Mouse (Mus musculus): ENCODE measurements around the gene Resf1. TPM values are rescaled to one million over a fixed set of nuclear protein-coding genes. Genes with fewer than 3 reads are reported as not detected.
"Not testable (repeated sequence)": the region's sequence is repeated elsewhere in the genome, so short reads cannot be mapped to it uniquely, and the experiment has no call there.

Resf1 gene
- polyA plus RNA-seq, 1 experiment from 2014 or later: 26.7 TPM

GRCm38 (mm10) chr6:149357155-149357554 lies 47.9 kb downstream of the Resf1 start:
- Histone ChIP-seq H3K9ac (ENCODE audit: low read depth, low read length) (no peak overlapping the region), H3K4me2 (ENCODE audit: low read length) (no peak overlapping the region), H3K4me3 (ENCODE audit: low read depth, low read length) (no peak overlapping the region), H3K9me3 (replicated peaks; ENCODE audit: control insufficient read depth, low read length, poor library complexity, severe bottlenecking) (no peaks in the 10 kb centered on the region; the same call in 1 of the 2 replicates), H3K27me3 (ENCODE audit: control insufficient read depth, insufficient read depth, low read depth, low read length) (no peaks in the 10 kb centered on the region), H3K27ac (ENCODE audit: low read length) (no peak overlapping the region), H3K4me1 (ENCODE audit: control insufficient read depth, insufficient read depth, low read length) (no peaks in the 10 kb centered on the region), H3K36me3 (ENCODE audit: control insufficient read depth, insufficient read depth, low read length) (no peaks in the 10 kb centered on the region)
- no peak for ATAC-seq

DNA sequence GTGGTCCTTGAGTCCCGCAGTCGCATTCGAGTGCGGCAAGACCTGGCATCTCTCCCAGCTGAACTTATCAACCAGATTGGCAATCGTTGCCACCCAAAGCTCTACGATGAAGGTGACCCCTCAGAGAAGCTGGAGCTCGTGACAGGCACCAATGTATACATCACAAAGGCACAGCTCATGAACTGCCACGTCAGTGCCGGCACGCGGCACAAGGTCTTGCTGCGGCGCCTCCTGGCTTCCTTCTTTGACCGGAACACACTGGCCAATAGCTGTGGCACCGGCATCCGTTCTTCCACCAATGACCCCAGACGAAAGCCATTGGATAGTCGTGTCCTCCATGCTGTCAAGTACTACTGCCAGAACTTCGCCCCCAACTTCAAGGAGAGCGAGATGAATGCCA lies 53.3 kb downstream of the Resf1 start:
- not testable (repeated sequence) for H3K4me1 ChIP-seq (ENCODE audit: control insufficient read depth, insufficient read depth, low read length); H3K9me3 ChIP-seq (replicated peaks; ENCODE audit: control insufficient read depth, low read length, poor library complexity, severe bottlenecking); H3K36me3 ChIP-seq (ENCODE audit: control insufficient read depth, insufficient read depth, low read length); H3K4me2 ChIP-seq (ENCODE audit: low read length); H3K4me3 ChIP-seq (ENCODE audit: low read depth, low read length); H3K27ac ChIP-seq (ENCODE audit: low read length); H3K27me3 ChIP-seq (ENCODE audit: control insufficient read depth, insufficient read depth, low read depth, low read length); H3K9ac ChIP-seq (ENCODE audit: low read depth, low read length); ATAC-seq
- 96% methylated on average over 18 of the region's 20 CpGs for WGBS

GRCm38 (mm10) chr6:149365975-149366374 lies 56.8 kb downstream of the Resf1 start:
- H3K9ac ChIP-seq (ENCODE audit: low read depth, low read length); H3K9me3 ChIP-seq (replicated peaks; ENCODE audit: control insufficient read depth, low read length, poor library complexity, severe bottlenecking); H3K4me3 ChIP-seq (ENCODE audit: low read depth, low read length); H3K4me1 ChIP-seq (ENCODE audit: control insufficient read depth, insufficient read depth, low read length); H3K4me2 ChIP-seq (ENCODE audit: low read length); H3K36me3 ChIP-seq (ENCODE audit: control insufficient read depth, insufficient read depth, low read length); H3K27me3 ChIP-seq (ENCODE audit: control insufficient read depth, insufficient read depth, low read depth, low read length); H3K27ac ChIP-seq (ENCODE audit: low read length); ATAC-seq: not testable (repeated sequence)
- WGBS: 94% methylated on average over 2 of the region's 2 CpGs

- Histone ChIP-seq H3K27me3 (ENCODE audit: control insufficient read depth, insufficient read depth, low read depth, low read length) (no peaks in the 10 kb centered on the region), H3K4me3 (ENCODE audit: low read depth, low read length) (no peak overlapping the region), H3K36me3 (ENCODE audit: control insufficient read depth, insufficient read depth, low read length) (no peaks in the 10 kb centered on the region), H3K9ac (ENCODE audit: low read depth, low read length) (no peak overlapping the region), H3K4me1 (ENCODE audit: control insufficient read depth, insufficient read depth, low read length) (no peaks in the 10 kb centered on the region), H3K27ac (ENCODE audit: low read length) (no peak overlapping the region), H3K9me3 (replicated peaks; ENCODE audit: control insufficient read depth, low read length, poor library complexity, severe bottlenecking) (no peaks in the 10 kb centered on the region), H3K4me2 (ENCODE audit: low read length) (no peak overlapping the region)
- 92% methylated on average over 2 of the region's 2 CpGs for WGBS
- ATAC-seq: no peak
Observed at GRCm38 (mm10) chr6:149366403-149366802, 57.2 kb downstream of the Resf1 start.

DNA sequence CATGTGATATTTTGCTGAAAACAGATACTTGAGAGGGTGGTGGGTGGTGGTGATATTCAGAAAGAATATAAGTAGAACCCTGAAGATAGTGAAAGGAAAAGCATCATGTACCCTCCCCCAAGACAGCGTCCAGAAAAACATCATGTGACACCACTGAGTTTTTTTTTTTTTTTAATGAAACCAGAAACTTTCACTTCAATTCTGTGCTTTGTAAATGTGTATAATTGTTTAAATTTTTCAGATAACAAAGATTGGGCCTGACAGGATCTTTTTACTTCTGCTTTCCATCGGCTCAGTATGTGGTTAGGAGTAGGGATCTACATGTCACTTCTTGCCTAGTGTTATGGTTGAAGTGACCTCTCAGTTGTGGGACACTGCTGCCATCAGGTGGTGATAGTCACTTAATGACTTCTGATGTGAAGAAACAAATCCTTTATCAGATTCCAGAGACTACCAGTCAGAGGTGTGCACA lies 65.8 kb downstream of the Resf1 start:
- H3K27ac ChIP-seq (ENCODE audit: low read length): no peak overlapping the region
- H3K9me3 ChIP-seq (replicated peaks; ENCODE audit: control insufficient read depth, low read length, poor library complexity, severe bottlenecking): no peaks in the 10 kb centered on the region
- ATAC-seq: no peak
- H3K36me3 ChIP-seq (ENCODE audit: control insufficient read depth, insufficient read depth, low read length): no peaks in the 10 kb centered on the region
- H3K4me3 ChIP-seq (ENCODE audit: low read depth, low read length): no peak overlapping the region
- WGBS: 69% methylated on average over 2 of the region's 2 CpGs
- no peak overlapping the region for H3K4me2 ChIP-seq (ENCODE audit: low read length)
- H3K9ac ChIP-seq (ENCODE audit: low read depth, low read length): no peak overlapping the region
- no peaks in the 10 kb centered on the region for H3K27me3 ChIP-seq (ENCODE audit: control insufficient read depth, insufficient read depth, low read depth, low read length)
- H3K4me1 ChIP-seq (ENCODE audit: control insufficient read depth, insufficient read depth, low read length): no peaks in the 10 kb centered on the region

GRCm38 (mm10) chr6:149383531-149383930 lies 74.3 kb downstream of the Resf1 start:
- Histone ChIP-seq H3K27ac (ENCODE audit: low read length) (no peak overlapping the region), H3K36me3 (ENCODE audit: control insufficient read depth, insufficient read depth, low read length) (no peaks in the 10 kb centered on the region), H3K27me3 (ENCODE audit: control insufficient read depth, insufficient read depth, low read depth, low read length) (no peaks in the 10 kb centered on the region), H3K9ac (ENCODE audit: low read depth, low read length) (no peak overlapping the region), H3K4me1 (ENCODE audit: control insufficient read depth, insufficient read depth, low read length) (no peaks in the 10 kb centered on the region), H3K4me3 (ENCODE audit: low read depth, low read length) (no peak overlapping the region), H3K4me2 (ENCODE audit: low read length) (no peak overlapping the region), H3K9me3 (replicated peaks; ENCODE audit: control insufficient read depth, low read length, poor library complexity, severe bottlenecking) (no peaks in the 10 kb centered on the region)
- no peak for ATAC-seq
- 87% methylated on average over 2 of the region's 2 CpGs for WGBS

Other genes starting within 250 kb of the Resf1 start
- 14.2 and 15.1 TPM in 2 replicates for gene Dennd5b, start 207.7 kb upstream of the Resf1 start, polyA plus RNA-seq (2015; fragmentation: Nextera tagmentation; extraction: Ambion mirVana)
- not detected in 2 replicates for gene Gm10203, start 179.2 kb upstream of the Resf1 start, polyA plus RNA-seq (2015; fragmentation: Nextera tagmentation; extraction: Ambion mirVana)
- 5.7 and 7.9 TPM in 2 replicates for gene Etfbkmt, start 169.6 kb upstream of the Resf1 start, polyA plus RNA-seq (2015; fragmentation: Nextera tagmentation; extraction: Ambion mirVana)
- 110 and 112 TPM in 2 replicates for gene Amn1, start 120.7 kb upstream of the Resf1 start, polyA plus RNA-seq (2015; fragmentation: Nextera tagmentation; extraction: Ambion mirVana)
- gene Bicd1, start 99.5 kb downstream of the Resf1 start, polyA plus RNA-seq (2015; fragmentation: Nextera tagmentation; extraction: Ambion mirVana): 48.3 and 48.7 TPM in 2 replicates

All from midbrain, embryonic 16.5 days (tissue).